Mouse (Mus musculus) telencephalon, adult 2 months (tissue): Measurements from ENCODE around the gene Tsr3.
"Not testable (repeated sequence)": the region's sequence is repeated elsewhere in the genome, so short reads cannot be mapped to it uniquely, and the experiment has no call there.

Source experiments
- DNase-seq: peaks from one replicate; pipeline ENCODE4 v3.0.0-alpha.2; 2011; ENCODE audit warnings: low read depth, low spot score

The Tsr3 gene

GRCm38 (mm10) chr17:25239695-25240636 is at the start of gene Tsr3, which contains the start of gene Gnptg:
Gene Tsr3 (plus strand): TSS chr17:25240170.
Gene Gnptg (minus strand): TSS chr17:25240124.
- peak; percentile 87 for DNase-seq

DNA sequence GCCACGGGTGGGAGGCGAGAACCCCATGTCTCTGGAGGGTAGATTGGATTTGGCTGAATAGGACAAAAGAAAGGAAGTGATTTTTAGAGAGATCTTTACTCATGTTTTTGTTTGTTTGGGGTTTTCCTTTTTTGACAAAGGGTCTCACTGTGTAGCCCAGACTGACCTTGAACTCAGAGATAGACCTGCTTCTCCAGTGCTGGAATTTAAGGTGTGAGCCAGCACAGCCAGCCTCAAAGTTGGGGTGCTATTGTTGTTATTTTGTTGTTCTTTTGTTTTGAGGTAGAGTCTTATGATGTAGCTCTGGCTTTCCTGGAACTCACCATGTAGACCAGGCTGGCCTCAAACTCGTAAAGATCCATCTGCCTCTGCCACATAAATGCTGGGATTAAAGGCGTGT is 37.6 kb upstream of the Tsr3 start:
- DNase-seq, result no peak

DNA sequence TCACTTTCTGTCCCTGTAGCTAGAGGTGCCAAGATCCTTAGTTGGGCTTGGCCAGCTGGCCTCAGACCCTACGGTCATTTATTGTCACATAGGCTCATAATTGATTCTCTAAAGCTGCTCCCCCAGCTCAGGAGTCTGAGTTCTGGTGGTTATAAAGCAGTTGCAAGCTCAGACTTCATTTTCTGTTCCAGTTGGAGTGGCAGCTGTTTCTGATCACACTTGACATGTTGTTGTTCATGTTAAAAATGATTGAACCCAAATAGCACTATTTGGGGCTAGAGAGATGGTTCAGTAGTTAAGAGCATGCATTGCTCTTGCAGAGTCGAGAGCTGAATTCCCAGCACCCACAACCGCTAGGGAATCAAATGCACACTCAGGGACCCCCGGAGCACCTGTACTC is 30.0 kb upstream of the Tsr3 start:
- DNase-seq, result no peak

DNA sequence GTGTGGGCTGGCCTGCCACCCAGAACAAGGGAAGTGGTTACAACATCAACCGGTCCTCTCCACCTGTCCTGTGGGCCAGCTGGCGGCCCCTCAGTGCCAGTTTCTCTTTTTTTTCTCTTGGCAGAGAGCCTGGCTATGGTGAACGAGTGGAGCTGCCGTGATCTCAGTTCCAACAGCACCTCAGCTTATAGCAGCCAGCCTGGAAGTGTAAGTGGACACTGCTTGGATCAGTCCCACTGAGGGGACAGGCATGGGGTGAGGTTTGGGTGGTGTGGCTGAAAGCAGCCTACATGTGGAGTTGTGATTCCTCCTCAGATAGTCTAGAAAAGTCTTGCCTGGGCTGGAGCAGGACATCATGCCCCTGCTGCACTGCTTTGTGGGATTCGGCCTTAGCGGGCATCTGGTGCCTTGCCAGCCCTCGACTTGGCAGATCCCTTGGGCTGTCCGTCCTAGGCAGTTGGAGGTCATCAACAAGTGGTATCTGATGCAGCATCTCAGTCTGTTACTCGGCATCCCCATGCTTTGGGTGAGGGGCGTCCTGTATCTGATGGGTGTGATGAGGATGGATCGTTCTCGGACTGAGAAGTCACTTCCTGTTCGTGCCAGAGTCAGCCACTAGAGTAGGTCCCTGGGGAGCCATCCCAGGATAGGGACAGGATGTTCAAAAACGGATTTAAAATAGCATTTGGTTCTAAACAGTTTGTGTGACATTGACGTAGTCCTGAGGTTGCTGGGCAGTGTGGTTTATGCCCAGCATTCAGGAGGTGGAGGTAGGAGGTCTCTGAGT is 29.1 kb upstream of the Tsr3 start:
- DNase-seq, result no peak

DNA sequence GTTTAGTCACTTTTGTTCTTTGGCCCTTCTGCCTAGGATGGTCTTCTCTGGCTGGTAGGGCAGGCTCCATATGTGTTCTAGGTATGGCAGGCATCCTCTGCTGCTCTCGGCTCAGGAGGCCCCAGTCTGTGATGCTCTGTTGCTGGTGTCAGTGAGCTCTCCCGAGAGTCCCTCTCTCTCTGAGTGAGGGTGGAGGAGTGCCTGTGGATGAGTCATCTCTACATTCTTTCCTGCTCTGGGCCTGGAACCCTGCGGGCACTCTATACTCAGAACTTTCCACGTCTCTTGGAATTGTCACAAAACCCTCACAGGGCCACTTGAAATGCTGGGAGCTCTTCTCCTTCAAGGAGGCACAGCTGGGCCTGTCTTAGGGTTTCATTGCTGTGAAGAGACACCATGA is 28.3 kb upstream of the Tsr3 start:
- DNase-seq, result no peak

- no peak for DNase-seq
These were observed 24.5 kb upstream of the Tsr3 start for GRCm38 (mm10) chr17:25215431-25215830.

DNA sequence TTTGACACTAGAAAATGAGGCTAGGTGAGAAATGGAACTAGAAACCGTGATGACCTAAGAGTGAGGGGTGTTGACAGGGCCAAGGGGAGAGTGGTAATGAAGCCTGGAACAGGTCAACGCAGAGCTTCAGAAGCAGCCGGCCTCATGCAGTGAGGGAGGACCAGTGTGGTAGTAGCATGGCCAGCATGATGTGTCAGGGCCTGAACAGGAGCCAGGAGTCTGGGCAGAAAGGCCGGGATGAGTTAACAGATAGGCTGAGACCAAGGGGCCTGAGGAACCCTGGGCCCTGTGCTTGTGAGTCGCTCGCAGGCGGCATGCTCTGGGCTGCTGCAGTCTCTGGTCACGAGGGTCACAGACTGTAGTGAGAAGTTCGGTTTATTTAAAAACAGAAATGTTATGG is 21.0 kb upstream of the Tsr3 start:
- no peak for DNase-seq

DNA sequence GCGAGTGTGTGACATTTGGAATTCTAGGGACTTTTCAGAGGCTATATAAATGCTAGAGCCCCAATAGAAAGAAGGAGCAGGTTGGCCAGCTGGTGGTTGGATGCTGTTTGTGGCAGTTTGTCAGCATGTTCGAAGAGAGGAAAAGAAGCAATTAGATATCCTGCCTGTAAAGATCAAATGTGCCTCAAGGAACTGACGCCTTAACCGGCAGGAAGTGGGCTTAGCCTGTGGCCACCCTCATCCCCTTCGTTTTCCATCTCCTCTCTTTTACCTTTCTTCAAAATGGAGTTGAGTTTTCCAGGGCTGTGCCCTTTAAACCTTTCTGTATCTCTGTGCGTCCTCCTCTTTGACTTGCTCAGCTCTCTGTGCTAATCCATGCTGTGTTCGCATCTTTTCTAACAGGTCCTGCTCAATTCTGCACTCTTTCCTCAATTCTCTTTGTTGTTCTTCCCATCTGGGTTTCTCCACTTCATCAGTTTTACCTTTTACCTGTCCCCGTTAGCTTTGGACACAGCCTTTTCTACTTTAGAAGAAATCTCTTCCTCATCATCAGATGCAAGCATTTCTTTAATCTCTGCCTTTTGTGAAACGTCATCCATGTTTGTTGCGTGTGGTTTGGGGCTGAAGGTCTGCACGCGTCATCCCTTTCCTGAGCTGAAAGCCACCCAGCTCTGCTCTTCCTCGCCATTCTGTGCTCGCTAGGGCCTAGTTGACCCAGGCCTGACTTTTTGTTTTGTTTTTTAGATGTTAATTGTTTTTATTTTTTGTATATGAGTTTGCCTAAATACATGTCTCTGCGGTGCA is 20.3 kb upstream of the Tsr3 start:
- DNase-seq, result no peak

DNA sequence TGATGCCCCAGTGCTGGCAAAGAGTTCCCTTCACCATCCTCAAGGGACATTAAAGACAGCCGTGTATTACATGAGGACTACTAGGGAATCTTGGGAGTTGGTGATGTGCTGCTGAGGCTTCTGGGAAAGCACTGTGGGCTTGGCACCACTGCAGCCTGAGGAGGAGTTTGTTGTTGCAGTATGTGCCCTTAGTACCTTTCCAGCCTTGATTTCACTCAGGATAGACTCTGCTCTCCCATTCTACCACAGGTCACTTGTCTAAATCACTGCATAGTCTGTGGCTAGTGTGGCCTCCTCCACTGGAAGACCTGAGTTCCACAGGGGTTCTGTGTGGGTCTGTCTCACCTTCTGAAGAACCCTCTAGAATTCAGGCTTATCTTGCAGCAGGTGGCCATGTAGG is 19.2 kb upstream of the Tsr3 start:
- no peak for DNase-seq

DNA sequence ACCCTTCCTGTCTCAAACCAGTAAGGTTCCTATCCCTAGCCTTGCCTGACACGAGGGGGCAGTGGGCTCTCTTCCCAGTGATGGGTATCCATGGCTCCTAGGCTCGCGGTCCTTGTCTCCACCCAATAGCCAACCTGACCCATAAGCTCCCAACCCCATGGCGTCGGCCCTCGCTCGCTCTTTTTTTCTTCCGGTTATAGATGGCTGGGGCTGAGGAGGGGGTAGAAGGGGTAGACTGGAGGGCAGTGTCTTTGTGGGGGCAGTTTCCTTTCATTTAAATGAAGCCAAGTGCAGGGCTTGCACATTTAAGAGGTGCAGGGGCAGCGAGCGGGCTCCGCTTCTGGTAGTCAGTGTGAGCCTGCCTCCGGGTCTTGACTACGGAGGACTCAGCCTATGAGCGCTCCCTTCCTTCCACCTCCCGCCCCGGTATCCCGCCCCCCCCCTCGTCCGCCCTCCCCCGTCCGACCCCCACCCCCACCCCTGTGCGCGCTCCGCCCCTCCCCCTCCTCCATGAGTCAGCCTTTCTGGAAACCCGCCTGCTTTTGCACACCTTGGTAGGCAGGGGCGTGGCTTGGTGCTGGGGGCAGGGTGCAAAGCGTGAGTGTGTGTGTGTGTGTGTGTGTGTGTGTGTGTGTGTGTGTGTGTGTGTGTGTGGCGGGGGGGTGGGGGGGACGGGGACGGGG is 18.0 kb upstream of the Tsr3 start:
- DNase-seq, result no peak

DNA sequence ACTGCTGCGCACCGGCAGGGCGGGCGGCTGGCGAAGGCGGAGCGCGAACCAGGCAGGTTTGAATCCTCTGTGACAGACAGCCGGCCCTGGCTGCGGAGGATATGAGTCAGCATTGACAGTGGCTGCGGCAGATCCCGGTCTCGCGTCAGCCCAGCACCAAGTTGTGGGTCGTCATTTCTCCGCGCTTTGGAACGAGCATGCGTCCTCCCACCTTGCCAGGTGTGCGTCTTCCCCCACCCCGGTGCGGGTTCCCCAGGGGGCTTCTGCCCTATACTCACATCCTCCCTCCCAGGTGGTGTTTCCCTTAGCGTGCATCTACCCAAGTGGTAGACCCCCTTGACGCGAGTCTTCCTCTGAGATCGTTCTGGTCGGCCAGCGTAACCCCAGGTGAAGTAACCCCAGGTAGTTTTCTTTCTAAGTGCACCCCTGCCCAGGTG is 17.4 kb upstream of the Tsr3 start:
- not testable (repeated sequence) for DNase-seq

DNA sequence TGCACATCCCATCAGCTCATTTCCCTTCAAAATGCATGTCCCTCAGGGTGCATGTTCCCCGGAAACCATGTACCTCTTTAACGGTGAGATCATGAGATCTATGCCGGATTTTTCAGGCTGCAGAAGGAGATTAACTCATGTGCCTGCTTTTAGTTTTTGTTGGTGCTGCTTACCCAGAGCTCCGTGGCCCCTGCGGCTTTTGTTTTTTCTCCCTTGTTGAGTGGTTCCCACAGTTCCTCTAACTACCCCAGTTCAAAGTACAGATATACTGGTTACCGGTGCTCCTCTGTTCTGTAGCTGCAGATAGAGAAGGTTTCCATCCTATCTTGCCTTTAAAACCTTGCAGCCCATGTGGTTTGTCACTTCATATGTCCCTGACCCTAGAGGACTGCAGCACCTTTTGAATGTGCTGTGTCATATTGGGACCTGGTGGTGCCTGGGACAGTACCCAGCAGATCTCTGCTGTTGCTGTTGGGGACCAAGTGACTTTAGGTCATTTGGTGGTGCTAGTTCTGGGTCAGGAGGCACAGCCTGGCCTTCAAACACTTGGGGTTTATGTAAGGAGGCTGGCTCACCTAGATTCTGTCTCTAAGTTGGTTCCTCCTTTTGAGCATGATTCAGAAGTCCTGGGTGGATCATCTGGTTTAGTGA is 16.9 kb upstream of the Tsr3 start:
- DNase-seq, result no peak

GRCm38 (mm10) chr17:25224586-25225222 is 15.3 kb upstream of the Tsr3 start:
- no peak for DNase-seq

DNA sequence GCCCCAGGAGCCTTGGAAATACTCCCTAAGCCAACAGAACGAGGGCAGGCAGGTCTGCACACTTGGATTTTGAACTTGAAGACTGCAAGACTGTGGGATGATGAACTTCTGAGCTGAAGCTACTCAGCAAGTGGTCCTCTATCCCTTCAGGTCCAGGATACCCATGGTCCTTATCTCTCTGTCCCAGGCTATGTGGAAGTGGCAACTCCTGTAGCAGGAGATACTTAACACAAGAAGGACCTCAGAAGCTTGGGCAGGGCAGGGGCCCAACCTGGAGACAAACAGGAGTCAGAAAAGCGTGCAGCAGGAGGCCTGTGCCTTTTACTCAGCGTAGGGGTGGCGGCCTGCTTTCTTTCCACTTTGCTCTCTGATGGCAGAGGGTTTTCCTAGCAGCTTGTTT is 14.3 kb upstream of the Tsr3 start:
- DNase-seq, result no peak

DNA sequence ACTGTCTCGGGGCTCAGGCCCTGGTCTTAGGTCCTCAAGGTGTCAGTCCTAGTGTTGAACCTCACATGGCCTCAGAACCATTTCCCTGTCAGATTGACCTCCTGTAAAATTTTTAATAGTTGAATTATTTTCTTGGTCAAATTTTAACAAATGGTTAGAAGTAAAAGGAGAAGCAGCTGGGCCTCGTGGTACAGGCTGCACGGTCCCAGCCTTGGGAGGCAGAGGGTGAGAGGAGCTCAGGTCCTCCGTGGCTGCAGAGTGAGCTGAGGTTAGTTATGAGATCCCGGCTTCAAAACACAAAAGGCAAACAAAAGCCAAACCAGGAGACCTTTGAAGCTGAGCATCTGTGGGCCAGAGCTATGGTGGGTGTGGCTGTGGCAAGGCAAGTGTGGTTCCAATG is 12.0 kb upstream of the Tsr3 start:
- no peak for DNase-seq

DNA sequence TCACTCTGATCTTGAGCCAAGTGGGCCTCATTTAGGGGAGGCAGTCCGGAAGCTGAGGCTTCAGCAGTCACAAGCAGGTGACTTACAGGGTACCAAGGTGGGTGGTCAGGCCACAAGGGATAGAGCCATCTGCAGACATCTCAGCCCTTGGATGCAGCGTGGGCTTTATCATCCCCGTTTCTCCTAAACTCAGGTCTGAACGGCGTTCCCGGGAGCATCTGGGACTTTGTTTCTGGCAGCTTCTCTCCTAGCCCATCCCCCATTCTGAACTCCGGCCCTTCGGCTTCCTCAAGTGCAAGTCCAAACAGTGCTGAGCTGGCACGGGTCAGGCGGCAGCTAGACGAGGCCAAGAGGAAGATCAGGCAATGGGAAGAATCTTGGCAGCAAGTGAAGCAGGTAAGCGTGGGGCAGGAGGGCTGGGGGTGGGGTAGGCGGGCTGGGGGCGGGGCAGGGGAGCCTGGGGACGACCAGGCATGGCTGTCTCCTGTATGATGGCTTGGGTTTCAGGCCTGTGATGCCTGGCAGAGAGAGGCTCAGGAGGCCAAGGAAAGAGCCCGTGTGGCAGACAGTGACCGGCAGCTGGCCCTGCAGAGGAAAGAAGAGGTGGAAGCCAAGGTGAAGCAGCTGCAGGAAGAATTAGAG is 9.8 kb upstream of the Tsr3 start:
- not testable (repeated sequence) for DNase-seq

DNA sequence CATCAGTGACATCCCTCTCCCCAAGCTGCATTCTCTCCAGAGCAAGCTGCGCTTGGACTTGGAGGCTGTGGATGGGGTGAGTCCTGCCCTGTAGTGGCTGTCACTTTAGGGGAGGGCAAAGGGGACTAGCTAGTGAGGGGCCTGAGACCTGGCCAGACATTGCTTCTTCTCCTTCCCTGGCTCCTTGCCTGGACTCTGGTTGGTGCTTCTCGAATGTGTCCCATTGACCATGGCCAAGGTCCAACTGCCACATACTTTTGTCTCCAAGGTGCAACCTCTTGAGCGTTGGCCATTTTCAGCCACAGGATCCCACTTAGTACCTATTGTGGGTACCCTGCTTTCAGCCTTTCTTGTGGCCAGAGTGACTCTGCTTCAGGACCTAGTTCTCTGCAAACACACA is 9.3 kb upstream of the Tsr3 start:
- DNase-seq, result no peak

DNA sequence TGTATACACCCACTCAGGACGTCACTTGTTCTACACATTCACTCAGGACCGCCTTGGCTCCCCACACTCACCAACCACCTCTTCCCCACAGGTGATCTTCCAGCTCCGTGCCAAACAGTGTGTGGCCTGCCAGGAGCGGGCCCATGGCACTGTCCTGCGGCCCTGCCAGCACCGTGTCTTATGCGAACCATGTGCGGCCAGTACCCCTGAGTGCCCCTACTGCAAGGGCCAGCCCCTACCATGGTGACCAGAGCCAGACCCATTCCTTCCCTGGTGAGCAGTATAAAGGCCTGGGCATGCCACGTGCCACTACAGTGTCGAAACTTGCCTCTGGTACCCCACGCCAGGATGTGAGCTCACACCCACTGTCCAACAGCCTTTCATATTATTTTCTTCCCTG is 8.3 kb upstream of the Tsr3 start:
- not testable (repeated sequence) for DNase-seq

DNA sequence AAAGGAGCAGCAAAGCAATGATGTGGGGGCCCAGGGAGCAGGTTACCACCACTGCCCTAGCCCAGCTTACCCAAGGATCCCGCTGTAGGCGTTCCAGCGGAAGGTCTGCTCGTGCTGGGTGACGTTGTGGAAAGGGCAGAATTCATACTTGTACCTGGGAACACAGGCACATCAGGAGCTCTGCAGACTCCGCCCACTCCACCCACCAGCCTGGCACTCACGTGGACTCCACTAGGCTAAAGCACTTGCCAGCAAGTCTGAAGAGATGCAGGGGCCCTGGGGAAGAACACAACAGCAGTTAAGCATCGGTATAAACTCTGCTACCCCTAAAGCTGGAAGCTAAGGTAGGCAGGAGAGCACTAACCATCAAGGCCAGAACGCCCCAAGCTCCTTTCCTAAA is 4.3 kb upstream of the Tsr3 start:
- DNase-seq, result peak; percentile 21
